Mouse (Mus musculus) adrenal gland, adult 8-10 months (tissue): Measurements from ENCODE around the gene Fam43a. TPM values are rescaled to one million over a fixed set of nuclear protein-coding genes. Genes with fewer than 3 reads are reported as not detected.

Source experiments
- DNase-seq: peaks from one replicate; pipeline ENCODE4 v3.0.0; 2022
- total RNA-seq, 4 experiments: library from RNA; stranded (reverse); gene quantifications; 2 replicates each; pipeline ENCODE4 v1.2.4; 2022

Fam43a gene
- total RNA-seq, 4 experiments from 2014 or later = 36.5 to 45.0 (median 38.5) TPM

- no peak for DNase-seq
These were observed 30.0 kb downstream of the Fam43a start for GRCm38 (mm10) chr16:30629509-30629908.

GRCm38 (mm10) chr16:30633906-30634746, 34.6 kb downstream of the Fam43a start:
- no peak for DNase-seq

GRCm38 (mm10) chr16:30638586-30638985, 39.1 kb downstream of the Fam43a start:
- DNase-seq = no peak

- DNase-seq = no peak
These were observed 41.1 kb downstream of the Fam43a start for GRCm38 (mm10) chr16:30640591-30640990.

GRCm38 (mm10) chr16:30641408-30641807, 41.9 kb downstream of the Fam43a start:
- DNase-seq = no peak

- no peak for DNase-seq
These were observed 42.7 kb downstream of the Fam43a start for GRCm38 (mm10) chr16:30642229-30642628.

GRCm38 (mm10) chr16:30644981-30645380, 45.5 kb downstream of the Fam43a start:
- DNase-seq = no peak

GRCm38 (mm10) chr16:30645841-30646558, 46.5 kb downstream of the Fam43a start:
- no peak for DNase-seq

- no peak for DNase-seq
These were observed 47.3 kb downstream of the Fam43a start for GRCm38 (mm10) chr16:30646856-30647255.

- DNase-seq = no peak
These were observed 51.8 kb downstream of the Fam43a start for GRCm38 (mm10) chr16:30651292-30651691.

Other genes with a start within 250 kb of the Fam43a start
- gene Atp13a3, start 193.7 kb upstream of the Fam43a start, total RNA-seq = 100 to 1,000 TPM in 1 of 4 experiments, 10 to 100 TPM in 3; 64.3 to 103 (median 80.5) TPM
- gene Tmem44, start 48.9 kb upstream of the Fam43a start, total RNA-seq = 1 to 10 TPM; 3.7 to 9.3 (median 5.8) TPM
- gene Lsg1, start 12.1 kb upstream of the Fam43a start, total RNA-seq = 10 to 100 TPM; 36.7 to 47.3 (median 40.5) TPM